Mouse (Mus musculus) frontal cortex, adult 2 months (tissue): ENCODE measurements around the gene Dnase1. TPM values are rescaled to one million over a fixed set of nuclear protein-coding genes. Genes with fewer than 3 reads are reported as not detected.
A peak's percentile ranks its signal among the peaks of the same experiment; 100 is the strongest.
"Not testable (repeated sequence)": the region's sequence is repeated elsewhere in the genome, so short reads cannot be mapped to it uniquely, and the experiment has no call there.

ENCODE experiments used
- DNase-seq, 2 experiments: peaks; one replicate each; pipeline ENCODE4 v3.0.0; 2022; ENCODE audit warnings: low spot score in 1 of 2; ENCODE audit errors: extremely low spot score in 1 of 2
- polyA plus RNA-seq: library from polyadenylated mRNA; depleted of rRNA; stranded (reverse); fragments of >200 nt; gene quantifications from 2 replicates; pipeline ENCODE4 v1.2.3, GENCODE M21; 2012; rRNA removed

The Dnase1 gene
- 0.29 and 0.42 TPM in 2 replicates for polyA plus RNA-seq

GRCm38 (mm10) chr16:4036807-4037206, at the start of gene Dnase1:
TSS of gene Dnase1 (plus strand) at chr16:4036942.
- no peak for DNase-seq

- DNase-seq = no peak
Observed at GRCm38 (mm10) chr16:3988410-3988809, 48.3 kb upstream of the Dnase1 start.

- peak; percentile 96 to 98 for DNase-seq
Observed at GRCm38 (mm10) chr16:4003489-4004398, 33.0 kb upstream of the Dnase1 start, which contains the start of gene Slx4. TSS of gene Slx4 (minus strand) at chr16:4003770.

DNA sequence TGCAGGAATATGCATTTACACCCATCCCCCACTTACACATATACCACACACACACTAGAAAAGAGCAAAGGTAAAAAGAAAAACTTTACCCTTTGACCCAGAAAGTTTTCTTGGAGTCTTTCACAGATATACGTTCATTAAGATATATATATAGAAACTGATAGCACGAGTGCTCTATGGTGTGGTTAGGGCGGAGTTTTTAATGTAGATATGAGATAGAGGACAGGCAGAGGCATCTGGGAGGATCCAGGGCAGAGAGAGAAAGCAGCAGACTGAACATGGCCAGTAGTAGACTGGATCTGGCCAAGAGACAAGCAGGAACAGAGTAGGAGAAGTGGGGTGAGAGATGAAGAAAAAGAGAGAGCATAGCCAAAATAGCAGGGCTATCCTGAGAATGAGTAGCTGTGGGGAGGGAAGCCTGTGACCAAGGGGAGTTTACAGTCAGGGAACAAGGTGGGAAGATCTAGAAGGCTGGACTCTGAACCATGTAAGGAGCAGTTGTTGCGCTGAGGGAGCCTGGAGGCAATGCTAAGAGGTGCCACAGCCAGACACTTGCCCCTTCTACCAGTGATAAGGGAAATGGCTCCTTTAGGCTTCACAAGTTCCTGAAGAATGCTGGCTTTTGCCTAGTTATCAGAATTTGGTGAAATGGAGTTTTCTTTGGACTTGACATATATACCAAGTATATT, 23.7 kb upstream of the Dnase1 start:
- DNase-seq = no peak

DNA sequence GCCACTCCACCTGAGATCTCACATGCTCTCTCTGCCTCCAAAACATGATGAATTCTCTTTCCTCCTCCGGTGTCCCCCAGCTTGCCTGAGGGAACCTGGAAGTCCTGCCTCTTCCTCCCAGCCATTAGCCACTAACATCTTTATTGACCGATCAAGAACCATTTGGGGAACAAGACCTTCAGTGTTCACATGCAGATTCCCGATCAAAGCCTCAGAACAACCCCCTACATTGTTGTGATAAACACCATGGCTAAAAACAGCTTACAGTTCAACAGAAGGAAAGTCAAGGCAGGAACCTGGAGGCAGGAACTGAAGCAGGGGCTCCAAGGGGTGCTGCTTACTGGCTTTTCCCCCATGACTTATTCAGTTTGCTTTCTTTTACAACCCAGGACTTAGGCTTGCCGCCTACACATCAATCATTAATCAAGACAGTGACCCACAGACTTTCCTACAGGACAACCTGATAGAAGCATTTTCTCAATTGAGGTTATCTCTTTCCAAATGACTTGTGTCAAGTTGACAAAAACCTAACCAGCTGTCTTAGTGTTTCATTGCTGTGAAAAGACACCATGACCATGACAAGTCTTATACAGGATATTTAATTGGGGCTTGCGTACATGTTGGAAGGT, 22.6 kb upstream of the Dnase1 start:
- DNase-seq = no peak

DNA sequence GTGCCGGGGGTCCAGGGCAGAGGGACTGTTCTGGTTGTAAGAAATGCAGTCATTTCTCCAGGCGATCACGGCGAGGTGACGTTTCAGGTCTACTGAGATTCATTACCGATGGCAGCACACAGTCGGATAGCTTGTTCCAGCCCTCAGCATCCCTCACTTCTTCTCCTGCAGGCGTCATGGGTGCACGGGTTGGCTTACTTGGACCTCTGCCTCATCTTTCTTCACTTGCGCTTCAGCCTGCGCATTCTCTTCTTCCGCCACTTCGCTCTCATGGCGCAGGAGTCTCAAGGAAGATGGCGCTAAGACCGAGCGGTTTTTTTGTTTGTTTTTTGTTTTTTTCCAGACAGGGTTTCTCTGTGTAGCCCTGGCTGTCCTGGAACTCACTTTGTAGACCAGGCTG, 20.0 kb upstream of the Dnase1 start:
- not testable (repeated sequence) for DNase-seq

- DNase-seq = not testable (repeated sequence)
Observed at GRCm38 (mm10) chr16:4017466-4017865, 19.3 kb upstream of the Dnase1 start.

DNA sequence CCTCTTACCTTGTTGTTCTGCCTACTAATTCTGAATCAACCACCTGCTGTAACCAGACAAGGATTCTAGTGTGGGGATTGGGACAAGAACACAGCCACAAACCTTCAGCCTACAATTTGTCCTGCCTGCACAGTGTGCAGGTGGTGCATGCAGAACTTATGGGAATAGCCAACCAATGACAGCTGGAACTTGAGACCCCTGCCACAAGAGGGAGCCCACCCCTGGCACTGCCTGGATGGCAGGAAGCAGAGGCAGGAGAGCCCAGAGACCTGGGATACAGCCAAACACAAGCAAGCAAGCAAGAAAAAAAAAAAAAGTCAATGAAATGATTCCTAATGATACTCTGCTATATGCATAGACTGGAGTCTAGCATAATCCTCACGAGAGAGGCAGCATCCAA, 15.5 kb upstream of the Dnase1 start:
- no peak for DNase-seq

GRCm38 (mm10) chr16:4022719-4023118, 14.0 kb upstream of the Dnase1 start:
- no peak for DNase-seq

DNA sequence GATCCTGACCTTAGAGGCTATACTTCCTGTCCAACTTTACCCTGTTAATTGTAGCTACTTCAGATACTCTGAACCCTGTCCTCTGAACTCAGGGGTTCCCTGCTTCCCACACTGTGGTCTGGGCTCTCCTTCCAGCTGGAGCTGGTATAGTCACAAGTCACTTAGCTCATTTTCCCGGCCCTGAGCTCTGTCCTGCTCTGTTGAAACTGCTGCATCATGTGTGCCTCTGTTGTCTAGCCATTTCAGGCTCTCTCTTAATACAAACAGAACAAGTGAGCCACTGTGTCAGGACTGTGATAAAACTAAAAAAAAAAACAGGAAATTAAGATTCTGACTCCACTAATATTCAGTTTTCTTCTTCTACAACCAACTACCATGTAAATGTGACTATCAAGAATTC, 10.1 kb upstream of the Dnase1 start:
- no peak for DNase-seq

DNA sequence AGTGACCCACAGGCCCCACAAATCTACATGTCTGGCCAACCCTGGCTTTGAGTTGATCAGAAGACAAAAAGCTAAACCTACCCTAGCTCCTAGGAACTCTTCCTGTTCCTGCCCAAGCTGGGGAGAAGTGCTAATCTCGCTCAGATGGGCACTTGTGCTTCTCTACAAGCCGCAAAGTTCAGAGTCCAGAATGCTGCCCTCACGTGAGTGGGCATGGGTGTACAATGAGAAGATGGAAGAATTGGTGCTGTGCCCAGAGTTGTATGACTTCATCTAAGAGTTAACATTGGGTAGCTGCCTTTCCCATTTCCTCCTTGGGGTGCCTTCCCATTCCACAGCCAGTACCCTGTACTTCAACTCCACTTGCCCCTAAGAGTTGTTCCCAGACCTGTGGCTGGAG, 9.5 kb upstream of the Dnase1 start:
- DNase-seq = no peak

DNA sequence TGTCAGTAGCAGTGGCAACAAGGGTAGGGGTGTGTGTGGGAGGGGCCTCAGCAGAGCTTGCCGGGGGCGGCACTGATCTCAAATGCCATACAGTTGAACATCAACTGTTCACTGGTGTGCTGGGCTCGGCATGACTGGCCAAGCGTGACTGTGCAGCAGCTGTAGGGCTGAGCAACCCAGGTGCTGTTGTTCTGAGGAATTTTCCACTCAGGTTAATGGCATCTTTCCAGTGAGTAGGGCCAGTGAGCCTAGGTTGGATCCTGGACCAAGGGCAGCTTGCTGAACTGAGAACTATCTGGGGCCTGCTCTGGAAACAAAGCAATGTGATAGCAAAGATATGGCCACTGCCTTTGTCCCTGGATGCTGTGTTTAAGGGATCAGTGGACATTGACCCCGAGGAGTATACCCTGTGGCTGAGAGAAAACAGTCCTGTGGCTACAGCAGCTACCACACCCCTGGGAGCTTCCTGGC, 7.3 kb upstream of the Dnase1 start:
- DNase-seq = no peak

GRCm38 (mm10) chr16:4030501-4030900, 6.2 kb upstream of the Dnase1 start:
- DNase-seq = no peak

- DNase-seq = no peak
Observed at GRCm38 (mm10) chr16:4031441-4032274, 5.1 kb upstream of the Dnase1 start.

- DNase-seq = no peak
Observed at GRCm38 (mm10) chr16:4032341-4032748, 4.4 kb upstream of the Dnase1 start.

DNA sequence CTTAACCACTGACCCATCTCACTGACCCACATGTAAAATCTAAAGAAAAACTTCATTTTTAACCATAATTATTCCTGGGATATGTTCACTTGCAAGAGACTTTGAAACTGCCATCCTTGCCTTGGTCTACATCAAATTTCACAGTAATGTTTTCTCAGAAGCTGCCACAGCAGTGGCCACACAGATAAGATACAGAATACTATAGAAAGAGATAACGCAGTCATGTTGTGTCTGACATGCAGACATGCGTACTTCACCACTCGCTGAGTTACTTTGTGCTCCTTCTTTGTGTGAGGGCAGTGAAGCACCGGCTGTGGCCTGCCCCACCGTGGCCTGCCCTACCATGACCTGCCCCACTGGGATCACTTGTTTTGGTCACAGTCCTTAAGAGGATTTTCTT, 2.8 kb upstream of the Dnase1 start:
- no peak for DNase-seq

DNA sequence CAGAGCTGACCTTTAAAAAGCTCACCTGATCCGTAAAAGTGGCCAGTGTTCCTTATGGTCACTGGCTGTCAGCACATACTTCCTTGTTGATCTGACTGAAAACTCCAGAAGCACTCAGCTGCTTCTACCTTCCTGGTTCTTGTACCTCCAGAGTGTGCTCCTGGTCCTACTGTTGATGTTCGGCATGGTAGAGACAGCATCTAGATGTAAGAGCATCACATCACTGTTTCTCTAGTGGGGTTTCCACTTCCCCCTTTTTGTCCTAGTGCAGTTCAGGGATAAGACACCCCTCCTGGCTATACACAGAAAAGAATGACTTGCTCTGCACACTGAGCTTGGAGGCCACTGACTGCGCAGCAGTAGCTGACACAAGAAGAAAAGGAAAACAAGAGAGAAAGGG, 2.3 kb upstream of the Dnase1 start:
- no peak for DNase-seq

- no peak for DNase-seq
Observed at GRCm38 (mm10) chr16:4035575-4035974, 1.2 kb upstream of the Dnase1 start.

- no peak for DNase-seq
Observed at GRCm38 (mm10) chr16:4037690-4038089, 948 bp downstream of the Dnase1 start.

- no peak for DNase-seq
Observed at GRCm38 (mm10) chr16:4040206-4040605, 3.5 kb downstream of the Dnase1 start.
